Mouse (Mus musculus): ENCODE results near the gene Ahctf1. TPM values are rescaled to one million over a fixed set of nuclear protein-coding genes. Genes with fewer than 3 reads are reported as not detected.
A peak's percentile ranks its signal among the peaks of the same experiment; 100 is the strongest.
"Not testable (repeated sequence)": the region's sequence is repeated elsewhere in the genome, so short reads cannot be mapped to it uniquely, and the experiment has no call there.

Gene Ahctf1
- total RNA-seq (2017): 77.2 and 99.0 TPM in 2 replicates

DNA sequence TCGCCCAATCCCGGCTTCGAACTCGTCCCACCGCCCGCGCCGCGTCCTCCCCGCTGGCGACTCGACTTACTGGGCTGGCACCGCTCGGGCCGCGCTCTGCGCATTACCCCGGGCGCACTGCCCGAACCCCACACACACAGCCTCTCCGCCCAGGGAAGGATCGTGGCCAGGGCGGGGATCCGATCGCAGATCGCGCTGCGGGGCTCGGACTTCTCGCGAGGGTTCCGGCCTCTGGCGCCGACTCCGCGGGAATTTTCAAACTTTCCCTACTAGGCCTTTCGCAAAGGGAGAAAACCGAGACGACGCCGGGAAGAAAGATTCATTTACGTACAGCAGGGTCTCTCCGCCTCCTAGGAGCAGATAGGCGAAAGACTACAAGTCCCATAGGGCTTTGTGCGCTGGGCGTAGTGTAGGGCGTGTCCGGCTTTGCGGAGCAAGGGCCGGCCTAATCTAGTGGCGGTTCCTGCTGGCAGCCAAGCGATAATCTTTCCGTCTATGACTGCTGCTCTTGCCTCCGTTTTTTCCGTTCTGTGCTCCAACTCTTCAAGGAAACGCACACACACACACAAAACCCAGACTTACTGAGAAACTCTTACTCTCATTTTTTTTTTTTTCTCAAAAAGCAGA is at the start of gene Ahctf1:
Gene Ahctf1, minus strand, starts transcription at position 168 of the 627 bp plus-strand sequence.
- peak; percentile 92 for ATAC-seq (ENCODE audit: extremely low read depth, insufficient number of reproducible peaks, low FRiP score, poor library complexity, severe bottlenecking)

DNA sequence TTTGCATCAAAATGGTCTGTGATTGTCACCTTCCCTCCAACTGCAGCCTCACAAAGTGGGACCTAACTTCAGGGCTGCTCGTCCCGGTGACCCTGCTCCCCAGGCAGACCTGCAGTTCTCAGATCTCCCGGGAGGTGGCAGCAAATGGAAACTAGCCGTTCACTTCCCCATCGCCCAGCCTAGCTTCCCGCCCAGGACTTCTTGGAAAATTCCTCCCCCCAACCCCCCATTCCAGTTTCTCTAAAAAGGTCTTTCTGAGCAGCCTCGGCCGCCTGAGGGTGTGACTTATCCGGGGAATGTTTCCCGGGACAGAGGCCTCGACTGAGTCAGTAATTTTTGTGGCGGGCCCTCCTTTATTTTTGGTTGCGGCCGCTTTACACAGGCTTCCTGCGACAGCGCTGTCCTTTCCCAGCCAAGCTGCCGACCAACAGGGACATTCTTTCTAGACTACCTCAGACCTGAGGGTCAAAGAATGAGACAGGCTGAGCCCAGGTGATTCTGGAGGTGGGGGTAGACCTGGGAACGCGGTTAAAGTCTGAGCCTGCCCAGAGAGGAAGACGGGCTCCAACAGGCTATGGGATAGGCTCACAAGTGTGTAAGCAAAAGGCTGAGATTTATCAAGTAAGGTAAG is 44.4 kb upstream of the Ahctf1 start:
- peak; percentile 58; the same call in 1 of the 2 replicates for ATAC-seq (ENCODE audit: extremely low read depth, insufficient number of reproducible peaks, low FRiP score, poor library complexity, severe bottlenecking)

DNA sequence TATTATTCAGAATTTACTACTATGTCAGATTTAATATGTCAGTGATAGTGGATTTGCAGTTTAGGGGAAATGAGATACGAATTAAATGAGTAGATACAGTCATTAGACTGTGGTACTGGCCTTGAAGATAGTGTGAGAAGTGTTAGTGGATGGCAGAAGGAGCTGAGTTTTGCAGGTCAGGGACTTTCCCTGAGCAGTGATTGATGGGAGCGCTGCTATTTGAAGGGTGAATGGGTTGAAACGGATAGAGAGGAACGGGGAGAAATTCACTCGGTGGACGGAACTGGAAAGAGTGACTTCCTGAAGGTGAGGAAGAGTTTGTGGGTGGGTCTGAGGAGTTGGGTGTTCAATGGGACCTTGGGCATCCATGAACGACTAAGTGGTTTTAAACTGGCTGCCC is 43.7 kb upstream of the Ahctf1 start:
- no peak for ATAC-seq (ENCODE audit: extremely low read depth, insufficient number of reproducible peaks, low FRiP score, poor library complexity, severe bottlenecking)

DNA sequence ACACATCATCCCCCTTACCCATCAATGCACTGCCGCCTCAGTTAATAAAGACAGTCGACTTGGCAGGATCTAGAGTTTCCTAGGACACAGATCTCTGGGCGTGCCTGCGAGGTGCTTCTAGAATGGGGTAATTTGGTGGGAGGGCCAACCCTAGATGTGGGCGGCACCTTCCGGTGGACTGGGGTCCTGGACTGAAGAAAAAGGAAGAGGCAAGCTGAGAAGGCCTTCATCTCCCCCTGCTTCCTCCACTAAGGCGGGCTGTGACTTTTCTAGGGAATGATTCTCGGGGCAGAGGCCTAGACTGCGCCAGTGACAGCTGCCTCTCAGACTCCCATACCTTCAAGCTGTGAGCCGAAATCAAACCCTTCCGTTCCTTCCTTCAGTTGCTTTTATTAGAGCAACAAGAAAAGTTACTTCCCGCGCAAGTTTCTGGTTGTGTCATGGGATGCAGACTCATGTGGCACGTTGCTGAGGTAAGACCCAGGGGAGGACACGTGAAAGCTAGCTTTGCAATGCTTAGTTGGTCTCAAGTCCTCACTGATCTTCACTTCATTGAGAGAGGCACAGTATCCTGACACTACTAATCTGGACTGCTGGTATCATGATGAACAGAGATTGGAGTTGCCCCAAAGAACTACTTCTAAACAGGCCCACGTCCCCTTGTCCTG is 42.5 kb upstream of the Ahctf1 start:
- no peak for ATAC-seq (ENCODE audit: extremely low read depth, insufficient number of reproducible peaks, low FRiP score, poor library complexity, severe bottlenecking)

DNA sequence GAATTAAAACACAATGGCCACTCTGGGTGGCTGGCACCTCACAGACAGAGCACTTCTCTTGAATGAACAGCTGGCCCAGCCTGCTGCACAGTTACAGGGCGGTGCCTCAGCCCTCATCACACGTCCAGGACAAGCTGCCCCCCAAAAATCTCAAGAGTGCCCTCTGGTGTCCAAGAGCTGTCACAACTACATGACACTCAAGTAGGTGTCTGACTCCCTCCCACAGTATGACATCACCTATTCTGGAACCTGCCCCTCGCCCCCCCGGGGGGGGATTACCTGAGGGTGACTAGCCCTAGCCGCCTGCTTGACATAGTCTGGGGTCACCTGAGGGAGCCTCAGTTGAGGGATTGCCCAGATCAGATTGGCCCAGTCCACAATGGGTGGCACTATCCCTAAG is 41.4 kb upstream of the Ahctf1 start:
- peak; percentile 71 for ATAC-seq (ENCODE audit: extremely low read depth, insufficient number of reproducible peaks, low FRiP score, poor library complexity, severe bottlenecking)

DNA sequence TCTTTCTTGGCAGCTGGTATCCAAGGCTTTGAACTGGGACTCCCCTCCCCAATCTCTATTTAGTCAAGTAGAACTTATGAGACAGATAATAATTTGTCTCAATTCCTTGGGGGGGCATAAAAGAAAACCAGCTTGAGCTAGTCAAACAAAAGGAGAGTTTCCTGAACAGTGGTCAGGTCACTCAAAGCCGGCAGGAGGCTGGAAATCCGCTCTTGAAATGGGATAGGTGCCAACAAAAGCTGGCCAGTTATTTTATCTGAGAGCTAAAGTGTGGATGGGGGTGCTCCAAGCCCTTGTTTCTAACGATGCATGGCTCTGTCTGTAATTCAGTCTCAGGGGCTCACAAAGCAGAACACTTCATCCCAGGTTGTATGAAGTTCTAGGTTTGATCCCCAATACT is 40.5 kb upstream of the Ahctf1 start:
- no peak for ATAC-seq (ENCODE audit: extremely low read depth, insufficient number of reproducible peaks, low FRiP score, poor library complexity, severe bottlenecking)

DNA sequence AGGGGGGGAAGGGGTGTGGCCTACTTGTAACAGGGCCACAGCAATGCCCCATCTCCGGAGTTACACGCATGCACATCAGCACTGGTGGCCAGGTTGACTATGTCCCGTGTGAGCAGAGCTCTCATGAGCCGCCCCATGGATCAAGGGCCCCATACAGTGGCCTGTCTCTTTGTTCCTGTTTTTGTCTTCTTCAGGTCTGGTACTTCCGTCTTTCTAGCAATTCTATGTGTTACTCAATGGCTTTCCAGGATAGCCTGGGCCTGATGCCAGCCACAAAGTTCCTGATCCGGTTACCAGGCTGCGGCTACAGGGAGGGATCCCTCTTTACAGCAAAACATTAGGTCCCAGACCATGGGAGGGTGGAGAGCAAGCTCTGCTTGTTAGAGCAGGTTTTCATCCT is 39.1 kb upstream of the Ahctf1 start:
- peak; percentile 83 for ATAC-seq (ENCODE audit: extremely low read depth, insufficient number of reproducible peaks, low FRiP score, poor library complexity, severe bottlenecking)

DNA sequence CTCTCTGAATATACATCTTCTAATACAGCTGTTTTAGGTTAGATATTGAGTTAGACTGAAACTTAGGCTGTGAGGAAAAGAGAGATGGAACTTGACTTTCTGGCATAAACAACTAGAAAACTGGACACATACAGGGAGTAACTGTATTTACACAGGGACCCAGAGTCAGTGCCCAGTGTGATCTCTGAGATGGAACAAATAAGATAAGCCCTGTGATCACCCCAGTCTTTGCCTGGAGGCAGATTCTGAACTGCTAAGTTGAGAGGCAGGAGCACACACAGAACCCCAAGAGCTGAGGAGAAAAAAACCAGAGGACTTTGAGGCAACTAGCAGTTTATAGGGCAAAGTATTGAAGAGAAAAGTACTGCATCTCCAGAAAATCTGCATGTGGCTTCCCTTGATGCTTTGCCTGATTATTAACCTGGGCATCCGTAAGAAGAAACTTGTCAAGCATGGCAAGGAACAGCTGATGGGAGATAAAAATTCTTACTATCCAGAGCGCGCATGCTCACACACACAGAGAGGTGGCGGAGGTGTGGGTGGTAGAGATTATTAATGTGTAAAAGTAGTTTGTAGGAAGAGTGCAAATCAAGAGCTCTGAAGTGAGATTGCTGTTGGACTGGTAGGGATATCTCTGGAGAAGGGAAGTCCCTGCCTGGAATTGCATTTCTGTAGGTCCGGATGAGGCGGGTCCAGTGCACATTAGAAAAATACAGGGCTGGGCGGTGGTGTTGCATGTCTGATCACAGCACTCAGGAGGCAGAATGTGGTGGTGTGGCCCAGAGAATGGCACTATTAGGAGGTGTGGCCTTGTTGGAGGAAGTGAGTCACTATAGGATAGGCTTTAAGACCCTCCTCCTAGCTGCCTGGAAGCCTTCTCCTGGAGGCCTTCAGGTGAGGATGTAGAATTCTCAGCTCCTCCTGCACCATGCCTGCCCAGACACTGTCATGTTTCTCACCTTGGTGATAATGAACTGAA is 33.2 kb upstream of the Ahctf1 start:
- ATAC-seq (ENCODE audit: extremely low read depth, insufficient number of reproducible peaks, low FRiP score, poor library complexity, severe bottlenecking): no peak

DNA sequence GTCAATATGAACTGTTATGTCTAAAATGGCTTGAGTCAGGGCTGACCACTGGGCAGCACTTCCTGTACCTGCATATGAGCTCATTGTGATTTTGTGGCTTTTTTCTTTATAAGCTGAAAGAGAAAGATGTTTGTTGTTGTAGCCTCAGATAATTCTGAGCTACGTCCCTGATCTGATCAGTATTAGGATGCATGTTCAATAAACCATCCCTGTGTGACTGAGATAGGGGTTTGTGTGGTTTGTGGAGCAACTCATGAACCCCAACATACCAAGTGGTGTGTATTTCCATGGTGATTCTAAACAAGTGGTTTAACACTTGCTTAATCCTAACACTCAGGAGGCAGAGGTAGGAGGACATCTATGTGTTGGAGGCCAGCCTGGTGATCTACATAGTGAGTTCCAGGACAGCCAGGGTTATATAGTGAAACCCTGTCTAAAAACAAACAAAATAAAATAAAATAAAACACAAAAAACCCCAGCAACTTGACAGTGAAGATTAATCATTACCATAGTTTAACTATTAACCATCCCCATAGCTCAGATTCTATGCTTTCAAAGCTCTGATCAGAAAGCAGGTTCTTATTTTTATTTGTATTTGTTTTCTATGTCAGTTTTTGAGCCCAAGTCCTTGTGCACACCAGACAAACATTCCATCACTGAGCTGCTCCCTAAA is 32.4 kb upstream of the Ahctf1 start:
- no peak for ATAC-seq (ENCODE audit: extremely low read depth, insufficient number of reproducible peaks, low FRiP score, poor library complexity, severe bottlenecking)

DNA sequence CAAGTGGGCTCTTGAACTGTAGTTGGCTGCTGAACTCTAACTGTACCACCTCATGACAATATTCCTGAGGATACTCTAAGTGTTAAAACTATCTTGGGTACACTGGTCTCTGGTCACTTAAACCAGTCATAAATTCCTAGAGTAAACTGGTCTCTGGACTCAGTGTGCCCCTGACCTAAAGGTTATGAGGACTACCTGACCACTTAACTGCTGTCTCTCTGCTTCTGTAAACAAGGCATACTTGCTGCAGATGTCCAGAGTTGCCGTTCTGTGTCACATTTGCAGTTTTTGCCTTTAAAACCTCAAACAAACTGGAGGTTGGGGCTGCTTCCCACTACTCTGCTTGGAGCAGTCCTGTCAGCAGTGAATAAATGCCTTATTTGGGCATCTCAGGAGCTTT is 30.1 kb upstream of the Ahctf1 start:
- ATAC-seq (ENCODE audit: extremely low read depth, insufficient number of reproducible peaks, low FRiP score, poor library complexity, severe bottlenecking): no peak

DNA sequence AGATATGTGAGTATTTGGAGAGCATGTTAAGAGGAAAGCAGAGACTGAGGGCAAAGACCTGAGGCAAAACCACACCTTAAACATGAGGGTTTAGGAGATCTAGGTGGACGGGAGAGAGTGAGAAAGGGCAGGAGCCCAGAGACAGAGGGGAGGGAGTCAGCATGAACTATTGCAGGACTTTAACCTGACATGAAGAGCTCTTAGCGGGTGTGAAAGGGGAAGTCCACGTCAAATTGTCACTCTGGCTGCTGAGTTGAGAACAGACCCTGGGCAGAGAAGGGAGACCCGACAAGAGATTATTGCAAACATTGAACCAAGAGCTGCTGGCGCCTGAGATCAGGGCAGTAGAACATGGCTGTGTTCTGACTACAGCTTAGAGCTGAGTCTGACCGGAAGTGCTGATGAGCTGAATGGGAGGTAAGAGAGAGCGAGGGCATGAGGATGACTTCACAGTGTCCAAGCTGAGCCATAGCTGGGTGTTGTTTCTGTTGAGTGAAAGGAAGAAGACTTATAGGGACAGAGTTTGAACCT is 29.3 kb upstream of the Ahctf1 start:
- no peak for ATAC-seq (ENCODE audit: extremely low read depth, insufficient number of reproducible peaks, low FRiP score, poor library complexity, severe bottlenecking)

DNA sequence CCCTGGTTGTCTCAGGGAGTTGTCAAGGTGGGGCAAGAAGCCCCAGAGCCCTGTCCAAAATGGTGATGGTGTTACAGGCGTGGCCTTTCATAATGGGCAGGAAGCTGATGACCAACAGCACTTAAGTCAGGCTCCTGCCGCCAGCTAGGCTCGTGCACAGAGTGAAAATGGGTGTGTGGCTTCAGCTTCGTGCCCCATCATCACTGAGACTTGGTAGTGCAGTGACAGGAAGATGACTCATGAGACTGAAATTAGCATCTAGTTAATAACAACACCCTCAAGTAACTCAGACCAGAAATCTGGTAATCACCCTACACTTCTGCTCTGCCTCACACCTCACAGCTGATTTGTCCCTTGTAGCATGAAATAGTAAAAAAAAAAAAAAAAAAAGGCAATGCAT is 25.4 kb upstream of the Ahctf1 start:
- no peak for ATAC-seq (ENCODE audit: extremely low read depth, insufficient number of reproducible peaks, low FRiP score, poor library complexity, severe bottlenecking)

DNA sequence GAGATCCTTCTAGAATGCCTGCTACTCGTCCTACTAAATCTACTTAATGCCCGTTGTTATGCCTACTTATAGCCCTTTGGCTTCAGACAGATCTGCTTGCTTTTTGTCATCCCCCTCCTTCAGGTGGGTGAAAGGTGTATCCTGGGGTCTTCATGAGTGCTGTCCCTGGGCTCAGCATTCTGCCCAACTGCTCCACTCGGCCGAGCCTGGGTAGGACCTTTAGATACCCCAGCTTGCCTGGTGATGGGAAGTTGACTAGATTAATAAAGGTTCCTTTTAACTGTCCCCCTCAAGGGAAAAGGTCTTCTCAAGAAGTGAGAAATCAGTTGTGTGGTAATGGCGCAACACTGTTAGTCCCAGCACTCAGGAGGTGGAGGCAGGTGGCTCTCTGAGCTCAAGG is 24.6 kb upstream of the Ahctf1 start:
- no peak for ATAC-seq (ENCODE audit: extremely low read depth, insufficient number of reproducible peaks, low FRiP score, poor library complexity, severe bottlenecking)

DNA sequence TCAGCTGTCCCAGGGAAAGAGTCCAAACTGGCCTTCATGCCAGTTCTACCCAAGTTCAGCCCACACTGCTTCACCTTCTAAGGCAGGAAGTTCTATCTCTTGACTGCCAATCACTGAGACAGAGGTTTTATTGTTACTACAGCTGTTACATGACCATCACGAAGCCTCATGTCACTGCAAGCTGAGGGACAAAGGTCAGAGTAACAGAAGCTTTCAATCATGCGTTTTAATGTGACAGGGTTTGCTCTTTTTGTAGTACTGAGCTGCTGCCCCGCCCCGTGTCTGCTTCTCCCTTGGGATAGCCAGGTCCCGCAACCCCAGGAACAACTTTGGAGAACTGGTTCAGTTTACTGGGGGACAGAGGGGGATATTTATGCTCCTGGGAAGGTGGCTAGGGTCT is 21.1 kb upstream of the Ahctf1 start:
- no peak for ATAC-seq (ENCODE audit: extremely low read depth, insufficient number of reproducible peaks, low FRiP score, poor library complexity, severe bottlenecking)

DNA sequence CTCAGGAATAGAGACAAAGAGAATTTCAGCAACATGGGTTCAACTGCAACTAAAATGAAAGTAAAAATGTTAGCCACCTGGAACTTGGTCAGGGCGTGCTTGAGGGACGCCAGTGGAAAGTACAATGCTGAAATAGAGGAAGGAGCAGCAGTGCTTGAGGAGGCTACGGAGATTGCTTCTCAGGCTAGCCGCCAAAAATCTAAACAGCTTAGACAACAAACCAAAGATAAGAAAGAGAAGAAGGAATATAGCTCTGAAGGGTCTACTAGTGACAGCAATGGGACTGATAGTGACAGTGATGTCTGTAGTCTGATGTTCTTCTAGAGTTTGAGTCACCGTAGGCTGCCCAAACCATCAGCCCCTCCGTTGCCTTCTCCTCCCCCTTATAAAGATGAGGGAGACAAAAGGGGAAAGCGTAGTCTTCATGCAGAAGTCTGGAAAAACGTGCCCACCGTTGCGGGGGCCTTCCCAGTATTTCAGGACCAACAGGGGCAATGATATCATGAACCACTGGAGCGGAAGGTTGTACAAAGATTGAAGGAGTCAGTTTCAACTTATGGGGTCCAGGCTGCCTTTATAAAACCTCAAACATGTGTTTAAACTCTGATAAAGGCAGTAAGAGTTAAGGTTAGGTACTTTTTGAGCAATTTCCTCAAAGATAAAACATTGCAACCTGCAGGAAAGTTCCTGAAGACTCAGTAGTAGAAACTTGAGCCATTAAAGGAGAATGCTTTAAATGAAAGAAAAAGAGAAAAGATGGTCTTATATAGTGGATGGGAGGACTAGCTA is 15.2 kb upstream of the Ahctf1 start:
- not testable (repeated sequence) for ATAC-seq (ENCODE audit: extremely low read depth, insufficient number of reproducible peaks, low FRiP score, poor library complexity, severe bottlenecking)

DNA sequence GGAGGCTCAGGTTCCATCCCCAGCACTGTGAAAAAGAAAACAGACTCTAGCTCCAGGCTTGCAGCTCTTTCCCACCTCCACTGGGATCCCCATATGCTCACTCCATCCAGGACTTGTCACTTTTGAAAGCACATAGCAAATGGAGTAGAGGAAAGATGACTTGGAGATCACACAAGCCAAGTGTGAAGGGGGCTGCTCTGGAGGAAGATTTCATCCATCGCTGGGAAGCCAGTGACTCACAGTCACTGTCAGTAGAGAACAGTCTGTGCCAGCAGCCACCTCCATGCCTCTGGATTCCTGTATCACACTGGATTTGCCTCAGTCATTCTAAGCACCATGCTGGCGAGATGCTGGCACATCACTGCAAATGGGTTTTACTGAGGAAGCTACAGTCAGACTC is 11.1 kb upstream of the Ahctf1 start:
- ATAC-seq (ENCODE audit: extremely low read depth, insufficient number of reproducible peaks, low FRiP score, poor library complexity, severe bottlenecking): no peak

DNA sequence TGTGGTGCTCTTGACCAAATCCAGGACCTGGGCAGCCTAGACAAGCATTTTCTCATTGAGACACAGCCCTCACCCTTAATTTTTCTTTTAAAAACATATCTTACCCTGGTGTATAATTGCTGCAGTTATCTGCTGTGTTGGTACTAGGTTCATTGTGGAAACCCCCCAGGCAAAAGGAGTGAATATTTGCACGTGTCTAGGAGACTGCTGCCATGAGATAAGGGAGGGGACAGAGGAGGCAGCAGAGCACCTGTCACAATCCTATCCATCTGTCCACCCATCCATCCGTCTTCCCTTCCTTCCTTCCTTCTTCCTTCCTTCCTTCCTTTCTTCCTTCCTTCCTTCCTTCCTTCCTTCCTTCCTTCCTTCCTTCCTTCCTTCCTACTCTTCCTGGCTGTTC is 9.9 kb upstream of the Ahctf1 start:
- ATAC-seq (ENCODE audit: extremely low read depth, insufficient number of reproducible peaks, low FRiP score, poor library complexity, severe bottlenecking): no peak

DNA sequence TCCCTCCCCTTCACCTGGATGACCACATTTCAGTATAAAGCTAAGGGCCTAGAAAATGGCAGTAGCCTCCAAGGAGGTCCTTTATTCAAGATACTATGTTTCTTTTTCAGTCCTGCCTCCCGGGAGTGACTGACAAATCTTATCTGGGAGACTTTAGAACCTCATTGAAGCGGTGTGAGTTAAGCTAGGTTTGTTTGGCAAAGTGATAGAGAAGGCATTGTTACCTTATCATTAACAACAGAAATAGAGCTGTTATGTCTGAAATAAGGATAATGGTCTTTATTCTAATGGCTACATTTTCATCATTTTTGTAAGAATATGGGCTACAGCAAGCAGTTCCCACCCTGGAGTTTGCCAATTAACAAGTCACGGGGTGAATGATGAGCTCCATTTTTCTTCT is 4.8 kb upstream of the Ahctf1 start:
- no peak for ATAC-seq (ENCODE audit: extremely low read depth, insufficient number of reproducible peaks, low FRiP score, poor library complexity, severe bottlenecking)
